Mouse (Mus musculus): ENCODE results near the gene Gm10139. TPM values are rescaled to one million over a fixed set of nuclear protein-coding genes. Genes with fewer than 3 reads are reported as not detected.

Gene Gm10139
- polyA plus RNA-seq (2014; fragmentation: Illumina TruSeq; extraction: RNeasy Lipid Tissue Mini Kit (QIAGEN cat#74804); ENCODE audit: low replicate concordance): not detected

GRCm38 (mm10) chr13:65512378-65512777 is at the start of gene Gm10139:
Gene Gm10139, plus strand, starts transcription at chr13:65512678.

Other genes starting within 250 kb of the Gm10139 start
- 35.4 TPM for gene Zfp369, start 233.9 kb upstream of the Gm10139 start, polyA plus RNA-seq (2014; fragmentation: Illumina TruSeq; extraction: RNeasy Lipid Tissue Mini Kit (QIAGEN cat#74804); ENCODE audit: low replicate concordance)

All from small intestine, adult 10 weeks (tissue).